In genomic region chr9:68966540-68966939, GRCm38 (mm10) we compare ENCODE assay signal across 8 mouse cellular contexts.
DNase-seq lines count a peak whose midpoint lies in the region; ATAC-seq and TF ChIP-seq lines count a peak whose summit lies in the region.
"Had no signal": no experiment of that assay in that cellular context is flagged by ENCODE, and none has a peak within 500 bp of the region (broad histone marks: within the 10 kb centered on the region; RNA-seq: fewer than 3 reads in every experiment).

No protein-coding gene starts in this region.

- H3K27ac ChIP-seq in lung, postnatal 0 days (ENCODE audit: low read length), result no peak overlapping the region
- H3K27ac ChIP-seq: neural tube, embryonic 12.5 days had no signal

- no peak overlapping the region for H3K9ac ChIP-seq in lung, postnatal 0 days (replicated peaks; ENCODE audit: low read depth)
- H3K9ac ChIP-seq: neural tube, embryonic 12.5 days had no signal

- no peak for ATAC-seq in lung, postnatal 0 days

- H3K36me3 ChIP-seq in lung, postnatal 0 days (ENCODE audit: insufficient read depth, low read length), result no peaks in the 10 kb centered on the region
- H3K36me3 ChIP-seq: neural tube, embryonic 12.5 days had no signal

- peak; percentile 12 to 28 for DNase-seq in spleen, adult 18-20 months
- no peak for DNase-seq in spleen, adult 12 weeks (ENCODE audit: low spot score)
- peak; percentile 66 to 70 for DNase-seq in cerebellum, adult 18-20 months
- peak; percentile 44 for DNase-seq in lung, postnatal 0 days (ENCODE audit: low spot score)
- peak; percentile 72 for DNase-seq in thymus, postnatal 25 days
- no peak for DNase-seq in left cerebral cortex, postnatal 25 days (ENCODE audit: low spot score in 2 of 2)
- DNase-seq in gastrocnemius, postnatal 14 days, result no peak

- H3K4me2 ChIP-seq in lung, postnatal 0 days (replicated peaks; ENCODE audit: low read depth, low read length), result no peak overlapping the region
- H3K4me2 ChIP-seq: neural tube, embryonic 12.5 days had no signal

- H3K4me3 ChIP-seq in lung, postnatal 0 days (ENCODE audit: low read depth, low read length), result no peak overlapping the region
- H3K4me3 ChIP-seq: neural tube, embryonic 12.5 days had no signal

- H3K4me1 ChIP-seq in lung, postnatal 0 days (ENCODE audit: insufficient read depth, low read depth, low read length), result no peaks in the 10 kb centered on the region
- H3K4me1 ChIP-seq: neural tube, embryonic 12.5 days had no signal

- TF ChIP-seq EP300 in lung, postnatal 0 days (IDR thresholded peaks at IDR 0.05), result no peak

- H3K27me3 ChIP-seq in lung, postnatal 0 days (replicated peaks; ENCODE audit: insufficient read depth, low read length), result no peaks in the 10 kb centered on the region

- WGBS in lung, postnatal 0 days, result 42% methylated on average over 13 of the region's 13 CpGs

- no peaks in the 10 kb centered on the region for H3K9me3 ChIP-seq in lung, postnatal 0 days (ENCODE audit: low read length)
- H3K9me3 ChIP-seq: neural tube, embryonic 12.5 days had no signal

- intact Hi-C loops in left cerebral cortex, postnatal 25 days (cut with DNase I), result no loop called here
- intact Hi-C loops in gastrocnemius, postnatal 14 days (cut with DNase I; ENCODE audit: low total_unique reads), result no loop called here

- TF ChIP-seq CTCF in lung, postnatal 0 days (IDR thresholded peaks at IDR 0.05), result peak; percentile 56

Comparison
In these comparisons a context has a peak if more than half of its experiments do, and no peak if none do; other contexts are left out.
1. DNase-seq: peak in spleen, adult 18-20 months (2 of 2), cerebellum, adult 18-20 months (2 of 2), lung, postnatal 0 days (single experiment) and thymus, postnatal 25 days (single experiment); none in spleen, adult 12 weeks (single experiment), left cerebral cortex, postnatal 25 days (0 of 2) and gastrocnemius, postnatal 14 days (single experiment).